In the genomic region with DNA sequence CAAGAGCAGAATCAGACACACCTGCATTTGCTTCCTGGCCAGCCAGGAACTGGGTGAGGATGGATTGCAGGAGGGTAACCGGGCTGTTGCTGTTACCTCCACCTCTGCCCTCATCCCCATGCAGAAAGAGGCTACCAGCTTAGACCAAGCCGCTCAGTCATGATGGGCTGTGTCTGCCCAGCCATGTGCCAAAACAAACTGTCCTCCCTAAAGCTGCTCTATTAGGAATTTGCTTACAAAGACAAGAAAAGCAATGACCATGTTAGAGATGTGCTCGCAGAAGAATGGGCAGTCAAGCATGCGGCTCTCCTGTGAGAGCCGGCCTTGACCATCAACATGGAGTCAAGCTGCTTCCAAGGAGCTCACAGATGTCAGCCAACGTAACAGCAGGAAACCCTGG, we compare ENCODE assay signal across 17 mouse cellular contexts.
"Had no signal": no experiment of that assay in that cellular context is flagged by ENCODE, and none has a peak within 500 bp of the region (broad histone marks: within the 10 kb centered on the region; RNA-seq: fewer than 3 reads in every experiment).

No protein-coding gene starts in this region.

- H3K9ac ChIP-seq: lung, embryonic 15.5 days; midbrain, embryonic 13.5 days; midbrain, embryonic 15.5 days; neural tube, embryonic 12.5 days; stomach, embryonic 15.5 days had no signal

- H3K9me3 ChIP-seq: lung, embryonic 15.5 days; midbrain, embryonic 15.5 days; neural tube, embryonic 12.5 days; stomach, embryonic 15.5 days had no signal

- H3K27me3 ChIP-seq: lung, embryonic 15.5 days; neural tube, embryonic 12.5 days had no signal

- H3K4me3 ChIP-seq: lung, embryonic 15.5 days; megakaryocyte, embryonic 14.5 days; midbrain, embryonic 13.5 days; midbrain, embryonic 15.5 days; neural tube, embryonic 12.5 days; stomach, embryonic 15.5 days had no signal

- DNase-seq: lung, adult 2 months; lung, postnatal 14 days; lung, postnatal 36 days; right cerebral cortex, postnatal 14 days; thymus, adult 2 months; thymus, postnatal 25 days; thymus, postnatal 4 days had no signal

- H3K36me3 ChIP-seq: lung, embryonic 15.5 days; midbrain, embryonic 13.5 days; midbrain, embryonic 15.5 days; neural tube, embryonic 12.5 days; stomach, embryonic 15.5 days had no signal

- ATAC-seq: lung, postnatal 0 days; midbrain, embryonic 13.5 days; midbrain, embryonic 15.5 days had no signal

- H3K27ac ChIP-seq: lung, embryonic 15.5 days; macrophage; midbrain, embryonic 13.5 days; midbrain, embryonic 15.5 days; neural tube, embryonic 12.5 days; stomach, embryonic 15.5 days; stomach, postnatal 0 days had no signal

- H3K4me1 ChIP-seq: midbrain, embryonic 15.5 days had no signal

- H3K4me2 ChIP-seq: lung, embryonic 15.5 days; midbrain, embryonic 11.5 days; midbrain, embryonic 13.5 days; midbrain, embryonic 15.5 days; neural tube, embryonic 12.5 days; stomach, embryonic 15.5 days had no signal
